Mouse (Mus musculus): ENCODE data around the gene Ninj2. TPM values are rescaled to one million over a fixed set of nuclear protein-coding genes. Genes with fewer than 3 reads are reported as not detected.

The Ninj2 gene
- polyA plus RNA-seq, 1 experiment from 2014 or later = not detected

GRCm38 (mm10) chr6:120241453-120241852 lies 148.3 kb downstream of the Ninj2 start:
- 83% methylated on average over 12 of the region's 12 CpGs for WGBS
- H3K4me1 ChIP-seq (replicated peaks; ENCODE audit: control insufficient read depth, insufficient read depth, low read length) = 0 out of 2 replicates have a peak, but pooled peaks cover 3% of the 10 kb centered on the region
- H3K27ac ChIP-seq (ENCODE audit: low read depth, low read length) = no peak overlapping the region
- H3K4me3 ChIP-seq (ENCODE audit: low read depth, low read length) = no peak overlapping the region
- H3K36me3 ChIP-seq (ENCODE audit: control insufficient read depth, insufficient read depth) = no peaks in the 10 kb centered on the region
- no peak for TF ChIP-seq CTCF (IDR thresholded peaks at IDR 0.05; ENCODE audit: low read depth)
- no peaks in the 10 kb centered on the region for H3K27me3 ChIP-seq (replicated peaks; ENCODE audit: control insufficient read depth, insufficient read depth, low read length)
- ATAC-seq = no peak
- no peaks in the 10 kb centered on the region for H3K9me3 ChIP-seq (ENCODE audit: control insufficient read depth)
- no peak overlapping the region for H3K9ac ChIP-seq (ENCODE audit: low read depth, low read length)
- H3K4me2 ChIP-seq (replicated peaks; ENCODE audit: low read depth) = no peak overlapping the region

DNA sequence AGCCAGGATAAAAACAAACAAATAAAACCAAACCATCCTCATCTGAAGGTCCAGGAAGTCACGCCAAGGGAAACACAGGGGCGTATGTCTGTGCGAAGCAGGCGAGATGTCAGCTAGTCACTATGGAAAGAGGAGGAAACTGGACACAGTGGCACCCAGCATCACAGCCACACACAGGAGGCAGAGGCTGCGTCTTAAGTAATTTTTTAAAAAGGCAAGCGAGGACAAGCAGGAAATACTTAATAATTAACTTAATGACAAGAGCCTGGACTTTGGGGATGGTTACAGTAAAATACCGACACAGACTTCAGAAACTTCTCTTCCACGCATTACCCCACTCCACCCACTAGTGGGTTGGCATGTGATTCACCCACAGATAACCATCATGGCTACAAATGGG lies 149.4 kb downstream of the Ninj2 start:
- no peak overlapping the region for H3K4me3 ChIP-seq (ENCODE audit: low read depth, low read length)
- no peak overlapping the region for H3K27ac ChIP-seq (ENCODE audit: low read depth, low read length)

DNA sequence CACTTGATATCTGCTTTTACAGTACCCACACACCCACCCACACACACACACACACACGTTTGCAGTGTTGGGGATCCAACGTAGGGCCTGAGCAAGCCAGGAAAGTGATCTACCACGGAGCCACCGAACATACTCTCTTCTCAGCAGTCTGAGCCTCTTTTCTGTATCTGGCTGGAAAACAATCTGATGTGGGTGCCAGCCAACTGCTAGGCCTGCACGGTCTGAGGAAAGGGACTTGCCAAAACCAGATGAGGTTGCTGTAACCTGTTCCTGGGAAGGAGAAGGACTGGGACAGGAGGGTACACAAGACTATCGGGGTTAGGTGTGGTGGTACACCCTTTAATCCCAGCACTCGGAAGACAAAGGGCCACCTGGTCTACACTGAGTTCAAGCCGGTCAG lies 150.1 kb downstream of the Ninj2 start:
- no peak overlapping the region for H3K9ac ChIP-seq (ENCODE audit: low read depth, low read length)
- ATAC-seq = no peak
- WGBS = 58% methylated on average over 8 of the region's 8 CpGs
- no peaks in the 10 kb centered on the region for H3K27me3 ChIP-seq (replicated peaks; ENCODE audit: control insufficient read depth, insufficient read depth, low read length)
- H3K4me1 ChIP-seq (replicated peaks; ENCODE audit: control insufficient read depth, insufficient read depth, low read length) = no peaks in the 10 kb centered on the region
- no peak overlapping the region for H3K27ac ChIP-seq (ENCODE audit: low read depth, low read length)
- H3K4me2 ChIP-seq (replicated peaks; ENCODE audit: low read depth) = no peak overlapping the region
- H3K9me3 ChIP-seq (ENCODE audit: control insufficient read depth) = no peaks in the 10 kb centered on the region
- H3K4me3 ChIP-seq (ENCODE audit: low read depth, low read length) = no peak overlapping the region
- no peak for TF ChIP-seq CTCF (IDR thresholded peaks at IDR 0.05; ENCODE audit: low read depth)
- H3K36me3 ChIP-seq (ENCODE audit: control insufficient read depth, insufficient read depth) = no peaks in the 10 kb centered on the region

More for the DNA sequence above, 149.4 kb downstream of the Ninj2 start:
- TF ChIP-seq CTCF (IDR thresholded peaks at IDR 0.05; ENCODE audit: low read depth) = no peak
- no peak overlapping the region for H3K4me2 ChIP-seq (replicated peaks; ENCODE audit: low read depth)
- 0 out of 2 replicates have a peak, but pooled peaks have one; percentile 16 for ATAC-seq
- H3K9ac ChIP-seq (ENCODE audit: low read depth, low read length) = no peak overlapping the region
- H3K27me3 ChIP-seq (replicated peaks; ENCODE audit: control insufficient read depth, insufficient read depth, low read length) = no peaks in the 10 kb centered on the region
- no peaks in the 10 kb centered on the region for H3K36me3 ChIP-seq (ENCODE audit: control insufficient read depth, insufficient read depth)
- 0 out of 2 replicates have a peak, but pooled peaks cover 3% of the 10 kb centered on the region for H3K4me1 ChIP-seq (replicated peaks; ENCODE audit: control insufficient read depth, insufficient read depth, low read length)
- WGBS = 41% methylated on average over 8 of the region's 8 CpGs
- no peaks in the 10 kb centered on the region for H3K9me3 ChIP-seq (ENCODE audit: control insufficient read depth)

GRCm38 (mm10) chr6:120246676-120247075 lies 153.5 kb downstream of the Ninj2 start:
- Histone ChIP-seq H3K4me1 (replicated peaks; ENCODE audit: control insufficient read depth, insufficient read depth, low read length) (peaks cover 3% of the 10 kb centered on the region; the same call in 1 of the 2 replicates), H3K9me3 (ENCODE audit: control insufficient read depth) (no peaks in the 10 kb centered on the region), H3K27ac (ENCODE audit: low read depth, low read length) (no peak overlapping the region), H3K9ac (ENCODE audit: low read depth, low read length) (no peak overlapping the region), H3K36me3 (ENCODE audit: control insufficient read depth, insufficient read depth) (no peaks in the 10 kb centered on the region), H3K27me3 (replicated peaks; ENCODE audit: control insufficient read depth, insufficient read depth, low read length) (no peaks in the 10 kb centered on the region), H3K4me2 (replicated peaks; ENCODE audit: low read depth) (no peak overlapping the region), H3K4me3 (ENCODE audit: low read depth, low read length) (no peak overlapping the region)
- 84% methylated on average over 5 of the region's 5 CpGs for WGBS
- no peak for ATAC-seq
- TF ChIP-seq CTCF (IDR thresholded peaks at IDR 0.05; ENCODE audit: low read depth) = no peak

DNA sequence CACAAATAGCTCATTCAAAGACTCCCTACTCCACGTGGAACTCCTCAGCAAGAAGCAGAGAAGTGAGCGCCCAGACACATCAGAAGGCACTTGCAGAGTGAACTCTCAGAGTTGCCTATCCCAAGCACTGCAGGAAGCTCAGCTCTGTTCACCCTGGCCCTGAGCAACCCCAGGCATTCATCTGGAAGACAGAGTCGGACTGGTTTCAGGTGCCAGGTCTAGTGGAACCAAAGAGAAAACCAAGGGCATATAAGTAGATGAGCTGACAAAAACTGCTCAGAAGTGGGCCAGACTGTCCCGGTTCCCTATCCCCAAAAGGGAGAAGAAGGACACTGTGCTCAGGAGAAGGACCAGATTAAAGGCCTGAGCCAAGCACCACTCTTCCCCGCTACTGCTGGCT lies 156.7 kb downstream of the Ninj2 start:
- WGBS = 70% methylated on average over 5 of the region's 5 CpGs

More for the DNA sequence above, 156.7 kb downstream of the Ninj2 start:
- H3K27ac ChIP-seq (ENCODE audit: low read depth, low read length) = no peak overlapping the region
- H3K4me1 ChIP-seq (replicated peaks; ENCODE audit: control insufficient read depth, insufficient read depth, low read length) = peaks cover 3% of the 10 kb centered on the region; the same call in 1 of the 2 replicates
- TF ChIP-seq CTCF (IDR thresholded peaks at IDR 0.05; ENCODE audit: low read depth) = no peak
- H3K4me2 ChIP-seq (replicated peaks; ENCODE audit: low read depth) = no peak overlapping the region
- no peaks in the 10 kb centered on the region for H3K36me3 ChIP-seq (ENCODE audit: control insufficient read depth, insufficient read depth)
- no peak for ATAC-seq
- no peaks in the 10 kb centered on the region for H3K9me3 ChIP-seq (ENCODE audit: control insufficient read depth)
- no peak overlapping the region for H3K9ac ChIP-seq (ENCODE audit: low read depth, low read length)
- H3K4me3 ChIP-seq (ENCODE audit: low read depth, low read length) = no peak overlapping the region
- no peaks in the 10 kb centered on the region for H3K27me3 ChIP-seq (replicated peaks; ENCODE audit: control insufficient read depth, insufficient read depth, low read length)

Other genes with a start within 250 kb of the Ninj2 start
- 4.5 and 5.4 TPM in 2 replicates for gene Erc1, start 245.2 kb upstream of the Ninj2 start, polyA plus RNA-seq (2015; fragmentation: Nextera tagmentation; extraction: Ambion mirVana)
- gene Rad52, start 190.7 kb upstream of the Ninj2 start, polyA plus RNA-seq (2015; fragmentation: Nextera tagmentation; extraction: Ambion mirVana) = 4.2 and 4.6 TPM in 2 replicates
- 36.9 and 40.6 TPM in 2 replicates for gene Wnk1, start 54.7 kb upstream of the Ninj2 start, polyA plus RNA-seq (2015; fragmentation: Nextera tagmentation; extraction: Ambion mirVana)
- gene D330020A13Rik, start 201.0 kb downstream of the Ninj2 start, polyA plus RNA-seq (2015; fragmentation: Nextera tagmentation; extraction: Ambion mirVana) = 0.18 and 0.34 TPM in 2 replicates
- gene B4galnt3, start 201.2 kb downstream of the Ninj2 start, polyA plus RNA-seq (2015; fragmentation: Nextera tagmentation; extraction: Ambion mirVana) = 0.95 and 1.1 TPM in 2 replicates

Data from intestine, postnatal 0 days (tissue).